Mouse (Mus musculus) layer of hippocampus, adult 11-12 months (tissue): Measurements from ENCODE around the gene Pnkd.
A peak's percentile ranks its signal among the peaks of the same experiment; 100 is the strongest.
"Not testable (repeated sequence)": the region's sequence is repeated elsewhere in the genome, so short reads cannot be mapped to it uniquely, and the experiment has no call there.

Source experiments
- DNase-seq: peaks from one replicate; pipeline ENCODE4 v3.0.0; 2022; ENCODE audit warnings: low spot score

The Pnkd gene

DNA sequence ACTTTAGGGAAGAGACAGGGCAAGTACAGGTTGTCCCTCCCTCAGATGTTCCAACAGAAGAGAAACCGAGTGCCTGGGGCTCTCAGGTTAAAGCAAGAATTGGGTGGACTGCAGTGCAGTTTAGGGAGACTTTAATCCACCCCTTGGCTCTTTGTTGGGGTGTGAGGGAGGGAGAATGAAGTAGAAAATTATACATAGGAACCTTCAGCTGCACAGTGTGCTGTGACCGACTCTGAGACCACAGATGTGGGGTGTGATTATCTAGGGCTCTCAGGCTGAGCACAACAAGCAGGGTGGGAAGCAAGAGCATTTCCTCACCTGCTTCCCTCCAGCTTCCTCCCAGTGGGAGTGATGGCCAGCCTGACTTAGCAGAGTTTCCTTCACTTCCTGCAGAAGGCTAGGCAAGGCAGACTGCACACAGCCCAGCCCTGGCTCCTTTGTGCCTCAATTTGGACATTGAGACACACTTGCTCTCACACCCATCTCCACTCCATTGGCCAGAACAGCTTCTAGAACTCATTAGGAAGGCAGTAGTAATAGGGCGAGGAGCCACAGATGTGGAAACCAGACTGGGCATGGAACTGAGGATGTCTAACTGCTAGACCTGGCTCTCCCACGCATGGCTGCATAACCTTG is 46.4 kb downstream of the Pnkd start:
- DNase-seq, result no peak

DNA sequence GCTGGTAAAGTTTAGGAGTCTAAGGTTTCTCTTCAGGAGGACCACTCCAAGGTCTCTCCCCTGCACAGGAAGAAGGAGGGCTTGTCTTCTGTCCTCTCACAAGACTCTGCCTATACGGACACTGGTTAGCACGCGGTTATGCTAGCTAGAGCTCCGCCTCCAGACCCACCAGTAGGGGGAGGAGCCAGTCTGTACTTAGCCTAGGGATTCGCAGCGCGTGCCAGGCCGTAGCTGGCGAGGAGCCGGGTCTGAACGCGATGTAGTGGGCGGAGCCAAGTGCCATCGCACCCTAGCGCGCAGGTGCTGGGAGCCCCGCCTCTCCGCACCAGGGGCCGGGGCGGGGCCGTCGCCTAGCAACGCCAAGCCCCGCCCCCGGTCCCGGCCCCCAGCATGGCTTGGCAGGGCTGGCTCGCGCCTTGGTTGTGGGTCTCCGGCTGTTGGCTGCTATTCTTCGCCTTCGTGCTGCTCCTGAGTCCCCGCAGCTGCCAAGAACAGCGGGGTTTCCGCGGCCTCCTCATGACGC is 47.6 kb downstream of the Pnkd start:
- DNase-seq, result peak; percentile 97

DNA sequence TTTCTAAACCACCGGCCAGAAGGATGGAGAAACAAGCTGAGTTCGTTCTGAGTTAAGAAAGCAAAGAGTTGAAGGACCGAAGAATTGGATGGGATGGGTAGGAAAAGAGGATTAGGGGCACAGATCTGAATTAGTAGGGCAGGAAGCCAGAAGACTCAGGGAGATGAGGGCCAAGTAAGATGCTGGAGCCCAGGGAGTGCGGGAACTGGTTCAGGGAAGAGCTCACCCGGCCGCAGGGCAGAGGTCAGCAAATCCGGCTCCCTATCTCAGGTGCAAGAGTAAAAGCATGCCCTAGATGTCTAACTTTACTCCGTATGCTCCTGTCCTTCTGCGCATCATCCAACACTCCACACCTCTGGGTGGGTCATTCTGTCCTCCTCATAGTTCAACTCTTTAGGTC is 48.2 kb downstream of the Pnkd start:
- DNase-seq, result no peak

DNA sequence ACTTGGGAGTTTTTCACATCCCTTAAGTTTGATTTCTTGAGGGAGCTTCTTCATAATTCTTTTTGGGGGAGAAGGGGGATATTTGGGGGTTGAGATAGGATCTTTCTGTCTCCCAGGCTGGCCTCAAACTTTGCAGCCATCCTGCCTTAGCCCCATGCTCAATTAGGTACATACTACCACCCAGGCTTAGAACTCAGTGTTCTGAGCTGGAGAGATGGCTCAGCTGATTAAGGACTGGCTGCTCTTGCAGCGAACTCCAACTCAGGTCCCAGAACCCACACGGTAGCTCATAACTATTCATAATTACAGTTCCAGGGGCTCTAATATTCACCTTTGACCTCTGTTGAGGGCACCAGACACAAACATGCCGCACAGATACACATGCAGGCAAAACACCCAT is 49.9 kb downstream of the Pnkd start:
- no peak for DNase-seq

DNA sequence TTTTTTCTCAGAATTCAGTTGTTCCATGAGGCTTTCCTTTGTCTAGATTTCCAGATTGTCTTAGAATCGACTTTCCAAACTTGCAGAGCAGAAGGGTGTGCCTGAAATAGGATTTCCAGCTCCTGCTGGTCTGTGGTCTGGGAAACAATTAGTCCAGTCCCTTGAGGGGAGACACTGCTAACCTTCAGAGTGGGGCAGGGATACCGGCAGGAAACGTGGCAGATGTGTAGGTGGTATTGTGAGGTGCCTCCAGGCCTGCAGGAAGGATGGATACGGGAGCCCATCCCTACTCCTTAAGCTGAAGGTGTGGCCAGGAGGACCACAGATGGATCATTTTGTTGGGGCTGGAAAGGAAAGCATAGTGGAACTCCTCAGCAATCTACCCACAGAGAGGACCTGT is 50.3 kb downstream of the Pnkd start:
- DNase-seq, result no peak

DNA sequence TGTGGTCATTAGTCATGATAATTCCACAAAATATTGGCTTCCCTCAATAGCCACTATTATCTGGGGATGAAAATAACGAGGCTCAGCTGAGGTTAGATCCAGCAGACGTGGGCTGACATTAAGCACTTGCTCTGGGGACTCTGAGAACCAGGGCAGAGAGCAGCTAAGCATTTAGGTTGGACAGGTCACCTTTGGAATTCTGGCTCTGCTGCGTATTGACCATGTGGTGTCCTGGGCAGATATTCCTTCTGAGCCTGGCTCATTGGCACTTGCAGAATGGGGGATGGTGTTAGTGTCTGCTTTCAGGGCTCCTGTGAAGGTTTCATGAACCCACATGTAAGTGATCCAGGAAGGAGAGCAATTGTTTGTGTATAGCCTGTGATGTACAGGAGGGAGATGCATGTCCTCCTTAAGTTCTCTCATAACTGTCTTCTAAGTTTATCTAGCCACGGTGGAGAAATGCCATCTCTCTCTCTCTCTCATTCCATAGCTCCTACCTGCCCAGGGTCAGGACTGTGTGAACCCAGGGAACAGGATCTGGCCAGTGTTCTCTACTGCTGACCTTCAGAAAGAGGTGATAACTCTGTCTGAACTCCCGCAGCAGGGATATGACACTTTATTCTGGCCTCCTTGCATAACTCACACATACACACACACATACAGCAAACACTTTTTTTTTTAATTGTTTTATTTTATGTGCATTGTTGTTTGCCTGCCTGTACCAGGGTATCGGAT is 50.9 kb downstream of the Pnkd start:
- no peak for DNase-seq

DNA sequence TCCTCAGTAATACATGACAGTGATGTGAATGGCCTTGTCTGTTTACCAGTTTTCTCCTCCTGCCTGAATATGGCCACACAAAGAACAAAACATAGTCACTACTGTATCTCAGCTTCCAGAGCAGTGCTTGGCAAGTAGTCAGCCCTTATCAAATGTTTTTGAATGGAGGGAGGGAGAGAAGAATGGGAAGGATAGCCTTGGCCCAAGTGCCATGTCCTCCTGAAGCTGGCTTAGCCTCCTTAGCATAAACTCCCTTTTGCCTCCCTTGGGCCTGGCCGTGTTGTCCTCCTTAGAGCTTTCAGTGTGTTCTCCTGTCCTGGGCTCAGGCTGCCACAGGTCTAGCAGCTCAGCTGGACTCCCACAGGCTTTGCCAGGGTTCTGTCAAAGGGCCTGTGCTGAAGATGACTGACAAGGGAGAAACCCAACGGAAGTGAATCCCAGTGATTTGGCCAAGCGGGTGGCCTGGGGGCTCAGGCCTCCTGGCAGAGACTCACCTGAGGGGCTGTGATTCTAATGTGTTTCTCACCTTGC is 52.6 kb downstream of the Pnkd start:
- DNase-seq, result no peak

DNA sequence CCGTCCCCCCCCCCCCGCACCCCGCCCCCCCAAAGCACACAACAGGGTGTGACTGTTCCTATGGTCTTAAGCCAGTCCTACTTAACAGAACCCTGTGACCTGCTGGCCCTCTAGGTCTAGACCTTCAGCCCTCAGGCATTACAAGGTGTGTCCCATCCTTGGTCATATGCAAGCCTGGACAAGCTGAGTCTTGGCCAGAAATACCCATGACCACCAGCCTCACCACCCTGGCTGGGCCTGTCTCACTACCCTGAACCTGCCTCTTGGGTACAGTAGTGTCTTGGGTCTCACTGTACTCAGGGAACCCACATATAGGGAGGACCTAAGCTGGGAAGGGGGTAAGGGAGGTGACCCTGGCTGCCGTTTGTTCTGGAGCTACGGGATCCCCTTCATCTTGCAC is 53.3 kb downstream of the Pnkd start:
- DNase-seq, result no peak

DNA sequence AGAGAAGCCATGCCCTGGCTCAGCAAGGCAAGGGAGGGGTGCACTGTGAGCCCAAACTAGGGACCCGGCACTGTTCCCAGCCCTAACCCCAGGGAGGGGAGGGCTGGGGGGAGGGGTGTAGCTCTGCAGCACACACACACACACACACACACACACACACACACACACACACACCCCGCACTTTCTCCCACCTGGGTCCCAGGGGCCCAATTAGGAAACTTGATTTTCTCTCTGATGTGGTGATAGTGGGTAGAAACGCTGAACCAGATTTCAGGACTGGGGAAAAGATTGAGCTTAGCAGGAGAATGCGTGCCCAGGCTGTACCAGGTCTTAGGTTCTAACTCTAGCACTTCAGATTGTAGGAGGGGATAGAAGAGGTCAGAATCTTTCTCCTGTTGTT is 53.9 kb downstream of the Pnkd start:
- DNase-seq, result no peak

DNA sequence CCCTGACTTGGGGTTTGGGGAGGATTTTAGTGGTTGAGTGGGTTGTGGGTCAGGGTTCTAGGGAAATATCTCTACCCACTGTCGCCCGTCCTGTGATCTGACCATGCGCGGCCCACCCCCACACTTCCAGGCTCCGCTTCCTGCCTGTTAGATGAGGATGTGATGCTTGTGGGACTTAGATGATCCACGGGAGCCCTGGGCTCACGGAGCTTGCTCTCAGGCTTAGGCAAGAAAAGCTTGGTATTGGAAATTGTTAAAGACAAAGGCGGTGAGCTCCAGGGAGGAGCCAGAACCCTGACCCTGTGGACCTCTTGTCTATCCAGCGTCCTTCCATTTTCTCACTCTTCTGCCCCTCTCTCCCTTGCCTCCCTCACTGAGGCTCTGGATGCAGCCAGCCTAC is 55.2 kb downstream of the Pnkd start:
- DNase-seq, result no peak

DNA sequence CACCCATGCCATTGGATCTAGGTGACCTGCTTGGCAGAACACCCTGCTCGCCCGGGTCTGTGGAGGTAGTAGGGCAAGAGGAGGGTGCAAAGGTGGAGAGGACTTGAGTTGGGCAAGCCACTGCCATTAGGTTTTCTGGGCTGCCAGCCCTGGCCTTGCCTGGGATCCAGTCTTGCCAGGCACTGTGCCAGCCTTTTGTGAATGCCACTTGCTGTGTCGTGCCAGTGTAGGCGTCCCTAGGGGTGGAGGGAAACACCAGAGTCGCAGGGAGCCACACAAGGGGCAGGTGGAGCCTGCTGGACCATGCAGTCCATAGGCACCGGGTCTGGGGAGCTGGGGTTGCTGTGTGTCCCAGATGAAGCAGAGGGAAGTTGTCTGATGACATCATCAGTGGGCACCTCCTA is 55.6 kb downstream of the Pnkd start:
- peak; percentile 69 for DNase-seq

DNA sequence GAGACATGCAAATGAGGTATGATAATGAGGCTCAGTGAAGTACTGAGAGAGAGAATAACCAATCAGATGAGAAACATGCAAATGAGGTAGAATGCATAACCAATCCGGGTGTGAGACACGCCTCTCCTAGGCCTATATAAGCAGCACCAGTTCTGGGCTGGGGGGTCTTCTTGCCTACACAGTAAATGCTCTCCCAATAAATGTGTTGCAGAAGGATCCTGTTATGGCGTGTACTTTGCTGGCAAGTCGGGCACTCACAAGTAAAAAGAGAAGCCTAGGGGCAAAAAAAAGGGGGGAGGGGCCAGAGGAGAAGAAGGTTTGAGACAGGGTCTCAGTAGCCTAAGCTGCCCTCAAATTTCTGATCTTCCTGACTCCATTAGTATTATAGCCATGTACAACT is 56.3 kb downstream of the Pnkd start:
- DNase-seq, result not testable (repeated sequence)

DNA sequence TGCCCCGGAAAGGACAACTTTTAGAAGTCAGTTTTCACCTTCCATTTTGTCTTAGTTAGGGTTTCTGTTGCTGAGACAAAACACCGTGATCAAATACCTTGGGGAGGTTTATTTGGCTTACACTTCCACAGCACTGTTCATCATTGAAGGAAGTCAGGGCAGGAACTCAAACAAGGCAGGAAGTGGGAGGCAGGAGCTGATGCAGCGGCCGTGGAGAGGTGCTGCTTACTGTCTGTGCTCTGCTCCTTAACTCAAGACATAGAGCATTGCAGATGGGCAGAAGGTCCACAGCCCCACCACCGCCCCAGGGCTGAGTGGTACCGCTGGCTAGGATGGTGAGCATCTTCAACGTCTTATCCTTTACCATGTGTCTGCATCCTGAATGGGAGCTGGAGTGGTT is 57.2 kb downstream of the Pnkd start:
- no peak for DNase-seq

DNA sequence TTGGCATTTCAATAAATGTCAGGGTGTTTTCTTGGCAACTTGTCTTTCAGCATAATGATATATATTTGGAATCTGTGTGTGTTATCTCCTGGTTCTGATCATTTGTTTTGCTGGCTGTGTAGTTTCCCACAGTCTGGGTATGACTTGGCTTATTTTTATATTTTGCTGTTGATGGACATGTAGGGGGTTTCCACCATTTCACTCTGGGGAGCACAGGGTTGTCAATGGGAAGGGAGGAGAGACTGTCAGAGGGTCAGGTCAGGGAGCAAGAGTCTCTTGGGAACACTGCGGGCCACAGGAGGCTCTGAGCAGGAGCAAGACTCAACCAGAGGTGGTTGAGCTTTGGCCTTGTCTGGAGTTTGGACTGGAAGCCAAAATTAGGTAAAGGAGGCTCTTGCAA is 57.6 kb downstream of the Pnkd start:
- DNase-seq, result no peak

DNA sequence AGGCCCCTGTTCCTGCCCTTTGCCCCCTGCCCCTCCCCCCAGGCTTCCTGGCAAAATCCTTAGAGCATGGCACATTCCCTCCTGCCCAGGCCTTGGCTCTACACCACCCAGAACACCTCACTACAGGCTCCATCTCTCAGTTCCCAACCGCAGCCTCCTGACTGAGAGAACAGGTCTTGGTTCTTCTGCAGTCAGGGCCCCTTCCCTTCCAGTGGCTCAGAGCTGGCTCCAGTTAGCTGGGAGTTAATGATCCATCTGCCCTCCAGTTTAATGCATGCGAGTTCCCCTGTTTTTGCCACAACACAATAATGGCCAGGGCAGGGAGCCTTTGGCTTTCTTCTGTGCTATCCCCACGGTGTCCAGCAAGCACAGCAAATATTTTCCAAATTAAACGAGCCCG is 58.4 kb downstream of the Pnkd start:
- DNase-seq, result no peak

DNA sequence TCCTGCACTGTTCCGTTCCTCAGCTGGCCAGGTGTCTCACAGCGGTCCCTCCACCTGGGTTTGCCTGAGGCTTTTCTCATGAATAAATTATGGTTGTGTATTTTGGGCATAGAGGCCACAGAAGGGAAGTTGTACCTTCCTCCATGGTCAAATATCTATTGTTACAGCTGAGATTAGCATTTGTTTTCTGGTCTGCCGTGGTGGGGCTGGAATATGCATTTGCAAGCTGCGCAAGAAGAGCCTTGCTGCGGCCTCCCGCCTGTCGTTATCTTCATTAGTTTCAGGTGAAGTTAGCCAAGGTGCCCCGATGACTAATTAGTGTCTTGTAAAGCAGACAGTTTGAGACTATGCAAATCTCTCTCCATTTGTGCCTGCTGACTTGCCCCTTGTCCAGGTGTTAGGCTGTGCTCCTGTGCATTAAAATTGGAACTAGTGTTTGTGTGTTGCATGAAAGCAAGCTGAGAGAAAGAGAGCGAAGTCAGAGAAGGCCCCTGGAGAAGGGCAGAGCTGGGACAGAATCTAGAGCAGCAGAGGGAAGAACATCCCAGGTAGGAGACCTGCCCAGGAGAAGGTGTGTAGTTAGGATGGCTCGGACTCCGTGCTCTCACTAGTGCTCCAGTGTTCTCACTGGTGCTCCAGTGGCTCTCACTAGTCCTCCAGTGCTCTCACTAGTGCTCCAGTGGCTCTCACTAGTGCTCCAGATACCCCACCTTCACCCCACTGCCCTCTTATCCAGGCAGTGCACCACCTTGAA is 59.6 kb downstream of the Pnkd start:
- no peak for DNase-seq

DNA sequence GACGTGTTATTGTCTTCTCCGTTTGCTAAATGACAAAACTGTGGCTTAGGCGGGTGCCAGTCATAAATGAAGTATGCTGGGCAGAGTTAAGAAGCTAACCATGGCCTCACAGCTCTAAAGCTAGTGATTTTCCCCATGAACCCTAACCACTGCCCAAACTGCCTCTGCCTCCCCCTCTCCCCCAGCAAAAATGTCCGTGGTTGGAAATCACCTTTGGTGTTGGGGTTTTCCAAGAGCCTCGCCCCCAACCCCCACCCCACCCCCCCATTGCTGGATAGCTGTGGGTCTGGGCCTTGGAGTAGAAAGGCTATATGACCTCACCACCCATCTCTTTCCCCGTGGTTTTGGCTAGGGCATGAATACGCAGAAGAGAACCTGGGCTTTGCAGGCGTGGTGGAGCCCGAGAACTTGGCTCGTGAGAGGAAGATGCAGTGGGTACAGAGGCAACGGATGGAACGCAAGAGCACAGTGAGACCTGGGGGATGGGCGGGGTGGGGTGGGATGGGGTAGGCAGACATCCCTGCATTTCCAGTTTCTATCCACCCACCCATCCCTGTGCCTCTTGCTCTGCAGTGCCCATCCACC is 66.5 kb downstream of the Pnkd start:
- DNase-seq, result no peak

DNA sequence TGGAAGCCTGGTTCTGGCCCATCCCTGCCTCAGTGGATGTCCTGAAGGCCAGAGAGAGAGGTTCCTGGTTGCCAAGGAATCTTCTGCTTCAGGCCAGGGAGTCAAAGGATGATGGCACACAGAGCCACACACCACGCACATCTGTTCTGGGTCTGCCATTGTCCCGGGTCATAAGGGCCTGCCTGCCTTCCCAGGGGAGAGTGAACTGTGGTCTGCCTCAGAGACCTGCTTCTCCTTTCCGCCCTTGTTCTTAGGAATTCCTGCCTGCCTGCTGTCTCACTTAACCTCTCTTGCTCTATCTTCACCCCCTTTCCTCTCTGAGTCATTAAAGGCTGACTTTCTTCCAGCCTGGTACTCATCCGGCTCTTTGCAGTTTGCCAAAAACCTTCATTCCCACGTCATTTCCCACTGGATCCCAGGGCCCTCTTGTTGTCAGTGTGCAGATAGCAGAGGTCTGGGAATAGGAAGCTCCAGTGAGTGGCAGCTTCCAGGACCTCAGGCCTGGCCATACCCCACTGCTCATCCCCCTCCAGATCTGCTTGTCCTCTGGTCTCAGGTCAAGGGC is 67.9 kb downstream of the Pnkd start:
- DNase-seq, result no peak

DNA sequence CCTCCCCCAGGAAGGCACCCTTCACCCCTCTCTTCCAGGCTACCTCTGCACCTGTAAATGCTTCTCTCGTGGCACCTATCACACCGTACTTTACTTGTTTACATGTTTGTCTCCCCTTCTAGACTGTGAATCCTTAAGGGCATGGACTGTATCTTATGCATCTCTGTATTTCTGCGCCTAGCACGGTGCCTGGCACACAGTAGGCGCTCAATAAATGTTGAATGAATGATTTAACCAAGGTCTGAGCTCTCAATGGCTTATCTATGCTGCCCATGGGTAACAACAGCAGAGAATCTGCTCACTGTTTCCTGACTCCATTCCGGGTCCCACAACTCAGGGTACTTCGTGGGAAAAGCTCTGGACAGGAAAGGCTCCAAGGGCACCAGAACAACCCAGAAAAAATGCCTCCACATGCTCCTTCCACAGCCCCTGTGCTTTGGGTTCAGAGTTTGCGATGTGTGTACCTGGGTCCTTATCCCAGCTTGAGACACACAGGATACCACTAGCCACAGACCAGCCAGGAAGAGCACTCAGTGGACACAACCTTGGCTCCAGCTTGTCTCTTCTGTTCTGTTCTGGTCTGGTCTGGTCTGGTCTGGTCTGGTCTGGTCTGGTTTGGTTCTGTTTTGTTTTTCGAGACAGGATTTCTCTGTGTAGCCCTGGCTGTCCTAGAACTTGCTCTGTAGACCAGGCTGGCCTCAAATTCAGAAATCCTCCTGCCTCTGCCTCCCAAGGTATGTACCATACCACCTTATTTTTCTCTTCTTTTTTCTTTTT is 68.9 kb downstream of the Pnkd start:
- no peak for DNase-seq

DNA sequence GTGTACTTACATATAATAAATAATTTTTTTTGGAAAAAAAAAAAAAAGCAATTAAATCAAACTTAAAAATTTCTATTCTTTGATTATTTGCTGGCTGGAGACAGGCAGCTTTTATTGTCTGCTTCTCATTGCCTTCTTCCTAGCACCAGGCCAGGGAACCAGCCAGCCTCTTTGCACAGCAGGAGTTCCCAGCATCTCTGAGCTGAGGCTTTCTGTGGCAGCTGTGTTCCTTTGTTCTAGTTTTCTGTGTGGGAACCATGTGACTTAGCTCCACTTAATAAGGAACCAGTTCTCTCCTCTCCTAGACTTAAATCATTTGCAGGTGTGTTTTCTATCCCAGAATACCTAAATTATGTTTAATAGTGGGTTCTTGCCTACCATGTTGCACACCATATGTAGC is 72.8 kb downstream of the Pnkd start:
- no peak for DNase-seq

DNA sequence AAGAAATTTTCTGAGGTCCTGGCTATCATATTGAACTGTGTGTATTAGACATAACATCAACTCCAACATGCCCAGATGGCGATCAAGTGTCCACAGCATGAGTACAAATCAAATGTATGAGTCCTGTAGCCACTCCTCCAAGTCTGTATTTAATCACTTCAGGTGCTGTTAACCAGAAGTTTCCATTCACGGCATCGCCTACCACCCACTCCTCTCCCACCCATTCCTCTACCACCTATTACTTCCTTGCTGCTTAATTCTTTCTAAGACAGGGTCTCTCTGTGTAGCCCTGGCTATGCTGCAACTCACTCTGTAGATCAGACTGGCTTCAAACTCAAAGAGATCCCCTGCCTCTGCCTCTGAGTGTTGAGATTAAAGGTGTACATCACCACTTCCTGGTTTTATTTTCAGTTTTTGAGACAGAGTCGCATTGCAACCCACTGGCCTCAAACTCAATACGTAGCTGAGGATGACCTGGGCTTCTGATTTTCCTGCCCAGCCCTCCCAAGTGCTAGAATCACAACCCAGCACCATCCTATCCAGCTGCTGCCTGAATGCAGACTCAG is 75.3 kb downstream of the Pnkd start:
- no peak for DNase-seq
